Mouse (Mus musculus) embryonic facial prominence, embryonic 11.5 days (tissue): ENCODE results near the gene Gm20388. TPM values are rescaled to one million over a fixed set of nuclear protein-coding genes. Genes with fewer than 3 reads are reported as not detected.
A peak's percentile ranks its signal among the peaks of the same experiment; 100 is the strongest.

Experiments used
- ATAC-seq: fragments of 200-750 bp; cut with Nextera tagmentation; replicated peaks from 2 replicates; pipeline ENCODE4 v1.8.0; 2017; ENCODE audit warnings: low read depth; ENCODE audit not compliant: insufficient number of reproducible peaks, low FRiP score, low TSS enrichment
- DNase-seq: peaks from one replicate; pipeline ENCODE4 v3.0.0-alpha.2; 2015; ENCODE audit warnings: low spot score
- H3K27ac ChIP-seq: fragments of 300-500 bp; sonication (generic); replicated peaks from 2 replicates; pipeline ENCODE4 v1.5.1; 2014; ENCODE audit warnings: mild to moderate bottlenecking, low read depth, low read length, control low read depth
- H3K27me3 ChIP-seq: fragments of 300-500 bp; sonication (generic); 2 replicates; pipeline ENCODE4 v1.6.1; 2014; ENCODE audit warnings: mild to moderate bottlenecking, low read length, moderate library complexity, mixed read lengths; ENCODE audit not compliant: control insufficient read depth, insufficient read depth
- H3K36me3 ChIP-seq: fragments of 300-500 bp; sonication (generic); replicated peaks from 2 replicates; pipeline ENCODE4 v1.6.1; 2014; ENCODE audit warnings: low read depth, mild to moderate bottlenecking, low read length, moderate library complexity, mixed read lengths; ENCODE audit not compliant: control insufficient read depth, insufficient read depth
- H3K4me1 ChIP-seq: fragments of 300-500 bp; sonication (generic); 2 replicates; pipeline ENCODE4 v1.6.1; 2014; ENCODE audit warnings: low read length, mixed read lengths; ENCODE audit not compliant: control insufficient read depth, insufficient read depth
- H3K4me2 ChIP-seq: fragments of 300-500 bp; sonication (generic); 2 replicates; pipeline ENCODE4 v1.6.1; 2014; ENCODE audit warnings: low read depth, mild to moderate bottlenecking, control low read depth, low read length, moderate library complexity
- H3K4me3 ChIP-seq: fragments of 300-500 bp; sonication (generic); 2 replicates; pipeline ENCODE4 v1.5.1; 2014; ENCODE audit warnings: low read depth, low read length, control low read depth
- H3K9ac ChIP-seq: fragments of 300-500 bp; sonication (generic); replicated peaks from 2 replicates; pipeline ENCODE4 v1.6.1; 2014; ENCODE audit warnings: mild to moderate bottlenecking, control low read depth, low read length
- H3K9me3 ChIP-seq: fragments of 300-500 bp; sonication (generic); replicated peaks from 2 replicates; pipeline ENCODE4 v1.6.1; 2016; ENCODE audit warnings: mild to moderate bottlenecking, low read length, inconsistent platforms, mixed read lengths; ENCODE audit not compliant: control insufficient read depth
- WGBS: fragments of 180-500 bp; shearing (Covaris S2); extraction: QIAGEN DNeasy Blood & Tissue Kit; methylation state at CpG from one replicate; pipeline ENCODE4 v1.1.7; 2014; 5-methylcytosine and 5-hydroxymethylcytosine counted together
- polyA plus RNA-seq: library from polyadenylated mRNA; unstranded; fragments of >200 nt; fragmentation: Nextera tagmentation; extraction: Ambion mirVana; gene quantifications from 2 replicates; pipeline ENCODE4 v1.2.1, GENCODE M21; 2014

The Gm20388 gene
- polyA plus RNA-seq, 1 experiment from 2014 or later: 3.1 TPM

DNA sequence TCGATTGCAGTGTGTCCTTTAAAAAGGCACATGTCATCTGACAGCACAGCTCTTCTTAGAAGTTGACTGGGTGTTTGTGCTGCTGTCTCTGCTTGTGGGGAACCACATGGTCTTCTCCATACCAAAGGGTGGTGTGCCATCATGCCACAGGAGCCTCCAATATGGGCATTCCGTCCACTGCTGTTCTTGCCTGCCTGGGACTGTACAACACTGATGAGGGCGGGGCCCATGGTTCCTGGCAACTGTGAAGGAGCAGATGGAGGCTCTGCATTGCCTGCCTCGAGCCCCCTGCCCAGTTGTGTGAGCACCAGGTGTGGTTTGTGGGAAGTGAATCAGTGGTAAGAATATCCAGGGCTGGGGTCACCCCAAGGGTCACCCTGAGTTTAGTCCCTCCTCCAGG lies 2112.1 kb downstream of the Gm20388 start:
- DNase-seq (no peak), ATAC-seq (no peak)
- no peaks in the 10 kb centered on the region; the same call in 1 of the 2 replicates for H3K36me3 ChIP-seq
- no peaks in the 10 kb centered on the region for H3K27me3 ChIP-seq
- no peak overlapping the region for H3K4me3 ChIP-seq
- H3K27ac ChIP-seq: no peak overlapping the region
- H3K4me2 ChIP-seq: no peak overlapping the region
- H3K9ac ChIP-seq: no peak overlapping the region
- 74% methylated on average over 4 of the region's 4 CpGs for WGBS
- no peaks in the 10 kb centered on the region for H3K9me3 ChIP-seq
- no peaks in the 10 kb centered on the region for H3K4me1 ChIP-seq

DNA sequence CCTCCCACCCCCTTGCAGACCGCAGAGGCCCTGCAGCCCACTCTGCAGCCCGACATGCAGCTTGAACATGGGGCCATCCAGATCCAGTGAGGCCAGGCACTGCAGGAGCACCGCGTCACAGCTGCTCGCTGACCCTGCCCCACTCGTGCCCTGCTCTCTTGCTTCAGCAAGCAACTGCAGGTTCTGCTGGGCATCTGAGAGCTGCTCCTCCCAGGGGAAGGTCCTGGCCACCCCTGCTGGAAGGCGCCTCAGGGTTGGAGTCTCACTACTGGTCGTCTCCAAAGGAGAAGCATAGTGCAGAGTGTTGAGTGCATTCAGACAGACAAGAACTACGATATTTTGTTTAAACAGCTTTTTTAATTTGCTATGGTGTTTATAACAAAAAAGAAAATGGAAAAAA lies 2114.9 kb downstream of the Gm20388 start:
- H3K27me3 ChIP-seq: no peaks in the 10 kb centered on the region
- H3K36me3 ChIP-seq: no peaks in the 10 kb centered on the region; the same call in 1 of the 2 replicates
- no peak overlapping the region for H3K27ac ChIP-seq
- H3K4me1 ChIP-seq: no peaks in the 10 kb centered on the region
- no peak overlapping the region for H3K4me3 ChIP-seq
- no peak for ATAC-seq
- no peaks in the 10 kb centered on the region for H3K9me3 ChIP-seq
- WGBS: 91% methylated on average over 9 of the region's 9 CpGs
- no peak for DNase-seq
- no peak overlapping the region for H3K9ac ChIP-seq
- H3K4me2 ChIP-seq: no peak overlapping the region

DNA sequence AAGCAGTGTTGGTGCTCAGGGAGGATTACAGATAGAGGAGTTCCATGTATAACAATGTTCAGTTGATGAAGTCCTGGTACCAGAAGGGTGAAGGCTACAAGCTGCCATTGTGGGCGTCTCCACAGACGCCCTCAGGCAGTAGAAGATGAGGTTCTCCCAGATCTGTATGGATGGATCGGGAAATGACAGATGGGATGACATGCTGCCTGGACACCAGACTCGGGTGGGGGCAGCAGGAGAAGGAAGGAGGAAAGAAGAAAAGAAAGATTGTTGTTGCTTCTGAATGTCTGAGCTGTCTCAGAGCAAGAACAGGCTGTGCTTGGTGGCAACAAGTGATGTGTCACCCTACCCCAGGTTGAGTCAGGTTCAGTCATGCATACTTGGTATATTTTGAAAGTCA lies 2117.5 kb downstream of the Gm20388 start:
- Histone ChIP-seq H3K9me3 (no peaks in the 10 kb centered on the region), H3K4me1 (no peaks in the 10 kb centered on the region), H3K9ac (no peak overlapping the region), H3K27me3 (no peaks in the 10 kb centered on the region), H3K4me2 (no peak overlapping the region), H3K36me3 (no peaks in the 10 kb centered on the region; the same call in 1 of the 2 replicates), H3K4me3 (no peak overlapping the region), H3K27ac (no peak overlapping the region)
- 73% methylated on average over 4 of the region's 4 CpGs for WGBS
- DNase-seq (no peak), ATAC-seq (no peak)

DNA sequence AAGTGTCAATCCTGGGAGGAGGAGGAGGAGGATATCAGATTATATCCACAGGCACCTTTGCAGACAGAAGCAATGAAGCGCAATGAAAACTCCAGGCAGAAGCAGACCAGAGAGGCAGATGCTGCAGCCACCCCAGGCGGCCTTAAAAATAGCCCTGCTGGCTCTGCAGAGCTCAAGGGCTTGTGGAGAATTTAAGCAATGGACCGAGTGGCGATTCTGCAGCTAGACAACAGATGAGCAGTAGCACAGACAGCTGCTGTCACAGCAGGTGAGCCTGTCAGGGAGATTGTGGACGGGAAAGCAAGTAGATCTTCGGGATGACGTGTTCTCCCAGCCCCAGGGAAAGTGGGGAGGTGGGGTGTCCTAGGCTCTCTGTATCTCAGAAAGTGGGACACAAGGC lies 2120.3 kb downstream of the Gm20388 start:
- no peaks in the 10 kb centered on the region for H3K36me3 ChIP-seq
- ATAC-seq (no peak), DNase-seq (no peak)
- H3K9ac ChIP-seq: peak overlapping the region; percentile 34; the same call in 1 of the 2 replicates
- no peaks in the 10 kb centered on the region for H3K27me3 ChIP-seq
- no peak overlapping the region for H3K27ac ChIP-seq
- no peaks in the 10 kb centered on the region for H3K4me1 ChIP-seq
- no peak overlapping the region for H3K4me2 ChIP-seq
- no peak overlapping the region for H3K4me3 ChIP-seq
- no peaks in the 10 kb centered on the region for H3K9me3 ChIP-seq
- WGBS: 51% methylated on average over 7 of the region's 7 CpGs

DNA sequence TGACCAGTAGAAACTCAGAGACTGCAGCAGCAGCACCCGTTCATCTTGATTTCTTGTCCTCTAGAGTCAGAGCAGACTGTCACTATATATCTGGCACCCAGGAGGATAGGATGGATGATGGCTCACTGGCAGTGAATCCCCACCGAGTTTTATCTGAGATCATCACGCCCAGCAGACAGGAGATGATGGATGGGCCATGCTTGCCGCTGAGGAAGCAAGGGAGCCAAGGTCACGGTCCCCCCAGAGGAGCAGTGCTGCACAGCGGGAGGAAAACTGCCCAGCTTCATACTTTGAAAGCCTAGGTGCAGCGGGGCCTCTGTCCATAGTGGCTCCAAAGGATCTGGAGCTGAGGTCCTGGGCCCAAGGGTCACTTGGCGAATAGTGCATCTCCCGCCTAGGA lies 2122.1 kb downstream of the Gm20388 start:
- DNase-seq (no peak), ATAC-seq (no peak)
- H3K4me3 ChIP-seq: no peak overlapping the region
- no peak overlapping the region for H3K4me2 ChIP-seq
- no peaks in the 10 kb centered on the region for H3K27me3 ChIP-seq
- H3K27ac ChIP-seq: no peak overlapping the region
- H3K4me1 ChIP-seq: no peaks in the 10 kb centered on the region
- no peaks in the 10 kb centered on the region for H3K9me3 ChIP-seq
- no peak overlapping the region for H3K9ac ChIP-seq
- 61% methylated on average over 9 of the region's 9 CpGs for WGBS
- H3K36me3 ChIP-seq: no peaks in the 10 kb centered on the region

DNA sequence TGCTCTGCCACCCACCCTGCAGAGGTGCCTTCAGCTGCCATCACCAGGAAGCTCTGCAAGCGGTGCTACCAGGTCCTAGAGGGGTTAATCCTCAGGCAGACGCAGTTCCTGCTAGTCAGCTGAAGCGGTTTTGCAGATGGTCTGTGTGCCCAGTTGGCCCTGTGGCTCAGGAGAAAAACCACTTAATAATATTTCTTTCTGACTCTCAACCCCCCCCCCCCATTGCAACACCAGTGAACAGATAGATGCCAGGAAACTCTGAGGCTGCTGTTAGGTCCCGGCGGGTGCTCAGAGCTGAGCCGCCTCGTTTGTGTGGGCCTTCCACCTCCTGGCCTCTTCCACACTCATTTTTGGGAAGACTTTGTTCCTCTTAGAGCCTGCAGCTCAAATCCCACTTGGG lies 2124.9 kb downstream of the Gm20388 start:
- H3K36me3 ChIP-seq: no peaks in the 10 kb centered on the region
- 80% methylated on average over 7 of the region's 7 CpGs for WGBS

DNA sequence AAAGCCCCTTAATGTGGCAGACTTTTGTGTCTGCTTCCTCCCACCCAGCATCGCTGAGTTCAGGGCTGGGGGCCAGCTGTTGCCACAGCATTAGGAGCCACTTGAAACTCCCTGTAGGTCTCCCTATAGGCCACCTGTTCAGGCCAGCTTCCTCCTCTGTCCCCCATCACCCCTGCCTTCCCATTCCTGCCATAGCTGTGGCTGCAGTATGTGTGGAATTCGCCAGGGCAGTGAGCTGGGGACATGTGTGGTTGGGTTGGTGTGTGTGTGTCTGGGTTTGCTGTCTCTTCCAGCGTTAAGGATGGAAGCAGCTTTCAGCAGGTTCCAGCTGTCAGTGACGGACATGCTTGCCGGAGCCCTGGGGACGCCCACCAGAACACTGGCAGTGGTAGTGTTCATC lies 2125.7 kb downstream of the Gm20388 start:
- no peak for ATAC-seq
- Histone ChIP-seq H3K27ac (no peak overlapping the region), H3K9ac (no peak overlapping the region), H3K36me3 (no peaks in the 10 kb centered on the region), H3K4me1 (no peaks in the 10 kb centered on the region), H3K4me3 (no peak overlapping the region), H3K4me2 (no peak overlapping the region), H3K9me3 (no peaks in the 10 kb centered on the region), H3K27me3 (no peaks in the 10 kb centered on the region)
- DNase-seq: no peak
- WGBS: 79% methylated on average over 6 of the region's 6 CpGs

More for the DNA sequence above, 2124.9 kb downstream of the Gm20388 start:
- Histone ChIP-seq H3K4me2 (no peak overlapping the region), H3K4me1 (no peaks in the 10 kb centered on the region), H3K4me3 (no peak overlapping the region), H3K27me3 (no peaks in the 10 kb centered on the region), H3K27ac (no peak overlapping the region), H3K9ac (no peak overlapping the region), H3K9me3 (no peaks in the 10 kb centered on the region)
- DNase-seq (no peak), ATAC-seq (no peak)

DNA sequence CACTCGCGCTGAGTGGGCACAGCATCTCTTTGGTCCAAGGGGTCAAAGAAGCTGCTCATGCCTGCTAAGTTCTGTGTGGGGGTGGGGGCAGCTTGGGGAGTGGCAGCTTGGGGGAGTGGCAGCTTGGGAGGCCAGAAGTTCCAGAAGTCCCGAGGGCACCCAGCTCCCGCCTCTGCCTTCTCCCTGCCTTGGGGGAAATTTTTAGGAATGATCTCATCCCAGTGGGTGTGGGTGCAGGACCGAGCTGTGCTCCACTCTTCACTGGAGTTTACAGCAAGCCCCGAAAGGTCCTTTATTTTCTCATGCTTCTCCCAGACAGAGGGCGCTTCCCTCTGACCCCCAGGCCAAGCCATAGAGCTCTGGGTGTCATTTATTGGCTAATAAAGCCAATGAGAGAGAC lies 2126.6 kb downstream of the Gm20388 start:
- 77% methylated on average over 7 of the region's 7 CpGs for WGBS
- DNase-seq (no peak), ATAC-seq (no peak)
- H3K27me3 ChIP-seq: no peaks in the 10 kb centered on the region
- H3K27ac ChIP-seq: no peak overlapping the region
- H3K36me3 ChIP-seq: no peaks in the 10 kb centered on the region
- no peaks in the 10 kb centered on the region for H3K4me1 ChIP-seq
- H3K9me3 ChIP-seq: no peaks in the 10 kb centered on the region
- H3K4me2 ChIP-seq: no peak overlapping the region
- no peak overlapping the region for H3K4me3 ChIP-seq
- no peak overlapping the region for H3K9ac ChIP-seq
